Mouse (Mus musculus) heart, adult 18-20 months (tissue): ENCODE data around the gene Gm45785. TPM values are rescaled to one million over a fixed set of nuclear protein-coding genes. Genes with fewer than 3 reads are reported as not detected.

Experiments used
- DNase-seq, 2 experiments: peaks; one replicate each; pipeline ENCODE4 v3.0.0; 2021 to 2022; ENCODE audit warnings: mixed read lengths in 1 of 2
- total RNA-seq, 2 experiments: library from RNA; stranded (reverse); gene quantifications; 2 replicates each; pipeline ENCODE4 v1.2.3; 2021

The Gm45785 gene
- total RNA-seq, 2 experiments from 2014 or later = not detected

DNA sequence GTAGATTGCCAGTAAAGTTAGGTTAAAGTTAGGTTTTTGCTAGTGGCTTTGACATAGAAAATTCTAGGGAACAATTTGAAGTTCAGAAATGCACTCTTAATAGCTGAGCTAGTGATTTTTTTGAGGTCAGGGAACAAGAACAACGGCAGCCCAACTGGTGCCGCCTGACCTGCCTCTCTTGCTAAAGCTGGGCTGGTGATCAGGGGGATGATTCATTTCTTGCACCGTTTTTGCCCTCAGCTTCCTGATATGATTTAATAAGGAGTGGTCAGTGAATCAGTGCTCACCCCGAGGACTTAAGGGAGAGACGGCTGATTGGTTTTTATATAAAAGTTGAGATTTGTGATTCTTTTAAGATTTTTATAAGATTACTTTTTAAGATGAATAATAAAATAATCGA, 24.7 kb downstream of the Gm45785 start:
- DNase-seq = no peak

DNA sequence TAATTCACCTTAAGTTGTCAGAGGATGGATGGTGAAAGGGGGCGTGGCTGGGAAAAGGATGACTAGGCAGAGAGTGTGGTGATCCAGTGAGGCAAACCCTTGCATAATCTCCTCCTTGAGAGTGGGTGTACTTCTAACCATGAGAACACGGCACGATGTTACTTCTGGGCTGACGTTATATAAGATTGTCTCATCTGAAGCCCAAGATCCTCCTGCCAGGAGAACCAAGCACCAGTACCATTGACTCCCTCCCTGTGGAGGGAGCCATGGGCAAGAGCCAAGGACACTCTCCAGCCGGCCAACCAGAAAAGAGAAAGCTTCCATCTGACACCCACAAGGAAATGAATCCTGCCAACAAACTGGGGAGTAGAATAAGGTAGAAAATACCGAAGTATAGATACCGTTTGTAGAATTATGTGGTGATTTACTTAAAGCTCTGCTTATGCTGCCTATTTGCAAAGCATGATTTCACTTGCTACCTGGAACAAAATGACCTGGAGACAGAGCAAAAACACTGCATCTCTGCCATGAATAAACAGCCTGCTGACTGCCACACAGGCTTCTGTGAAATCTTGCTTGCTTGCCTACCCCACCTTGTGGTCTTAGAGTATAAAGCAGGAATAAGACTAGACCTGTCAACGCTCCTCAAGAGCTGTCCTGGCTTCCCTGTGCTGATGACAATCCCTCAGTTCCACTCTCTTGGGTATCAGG, 27.8 kb downstream of the Gm45785 start:
- peak in 1 of 2 experiments; percentile 29 for DNase-seq

- no peak for DNase-seq
Observed at GRCm38 (mm10) chr7:140822731-140823130, 33.4 kb downstream of the Gm45785 start.

GRCm38 (mm10) chr7:140821653-140822329, 34.3 kb downstream of the Gm45785 start, which contains the start of gene Zfp941:
TSS of gene Zfp941 (minus strand) at chr7:140822178.
- peak; percentile 12 to 24 for DNase-seq

- DNase-seq = no peak
Observed at GRCm38 (mm10) chr7:140821305-140821652, 34.9 kb downstream of the Gm45785 start.

DNA sequence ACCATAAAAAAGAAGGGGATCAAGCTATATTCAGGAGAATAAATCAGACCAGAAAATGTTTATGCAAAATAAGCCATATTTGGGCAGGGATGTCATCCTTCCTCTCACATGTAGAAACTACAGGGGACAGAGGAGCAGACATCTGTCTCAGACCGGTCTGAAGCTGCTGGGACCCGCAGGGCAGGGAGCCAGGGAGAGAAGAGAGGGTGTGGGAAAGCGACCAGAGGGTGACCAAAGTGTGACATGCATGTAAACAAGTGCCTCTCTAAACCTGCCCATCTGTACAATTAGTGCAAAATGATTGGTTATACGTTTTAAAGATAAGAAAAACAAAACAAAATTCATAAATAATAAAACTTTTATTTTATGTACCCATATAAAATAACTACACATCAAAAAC, 36.0 kb downstream of the Gm45785 start:
- DNase-seq = no peak

- DNase-seq = no peak
Observed at GRCm38 (mm10) chr7:140812850-140813249, 43.3 kb downstream of the Gm45785 start.

DNA sequence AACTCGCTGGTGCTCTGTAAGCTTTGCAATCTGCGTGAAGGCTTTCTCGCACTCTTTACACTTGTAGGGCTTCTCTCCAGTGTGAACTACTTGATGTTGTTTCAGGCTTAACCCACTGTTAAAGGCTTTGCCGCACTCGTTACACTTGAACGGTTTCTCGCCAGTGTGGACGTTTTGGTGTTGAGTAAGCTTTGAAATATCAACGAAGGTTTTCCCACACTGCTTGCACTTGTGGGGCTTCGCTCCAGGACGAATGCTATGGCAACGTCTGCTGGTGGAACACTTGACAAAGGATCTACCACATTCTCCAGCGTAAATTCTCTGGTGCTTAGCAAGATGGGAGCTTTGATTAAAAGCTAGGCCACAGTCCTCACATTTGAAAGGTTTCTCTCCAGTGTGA, 44.4 kb downstream of the Gm45785 start:
- no peak for DNase-seq

- DNase-seq = no peak
Observed at GRCm38 (mm10) chr7:140810496-140810895, 45.6 kb downstream of the Gm45785 start.

GRCm38 (mm10) chr7:140805704-140806103, 50.4 kb downstream of the Gm45785 start:
- DNase-seq = peak; percentile 24 to 30

- DNase-seq = no peak
Observed at GRCm38 (mm10) chr7:140802629-140803028, 53.5 kb downstream of the Gm45785 start.

DNA sequence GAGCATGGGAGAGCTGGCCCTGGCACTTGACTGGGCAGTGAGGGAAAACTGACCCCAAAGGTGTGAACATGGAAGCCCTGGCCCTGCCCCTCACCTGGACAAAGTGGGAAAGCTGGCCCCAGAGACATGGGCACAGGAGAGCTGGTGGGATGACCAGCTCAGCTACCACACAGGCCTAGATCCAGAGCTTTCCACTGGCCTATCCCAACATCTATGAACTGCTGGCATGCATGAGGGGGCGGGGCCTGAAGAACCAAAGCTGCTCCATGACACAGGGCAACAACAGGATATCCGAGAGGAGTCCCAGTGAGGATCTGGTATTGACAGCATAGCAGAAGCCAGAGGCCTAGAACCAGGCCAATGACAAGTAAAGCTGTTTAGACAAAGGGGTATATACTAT, 57.9 kb downstream of the Gm45785 start:
- DNase-seq = no peak

GRCm38 (mm10) chr7:140797619-140798018, 58.5 kb downstream of the Gm45785 start:
- no peak for DNase-seq

- no peak for DNase-seq
Observed at GRCm38 (mm10) chr7:140793541-140793940, 62.6 kb downstream of the Gm45785 start.

DNA sequence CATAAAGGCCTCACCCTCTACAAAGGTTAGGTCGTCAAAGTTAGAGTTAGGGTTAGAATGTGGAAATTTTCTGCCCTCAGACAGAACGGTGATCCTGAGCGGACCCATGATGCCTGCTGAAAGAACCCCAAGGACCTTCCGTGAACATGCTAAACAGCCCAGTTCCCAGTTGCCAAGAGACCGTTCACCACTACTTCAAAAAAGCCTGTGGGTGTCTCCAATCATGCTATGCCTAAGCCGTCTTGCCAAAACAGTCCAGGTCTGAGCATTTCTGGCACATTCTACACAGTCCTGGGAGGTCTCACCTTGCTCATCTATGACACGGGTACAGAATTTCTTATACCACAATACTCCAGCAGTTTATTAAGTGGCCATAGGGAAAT, 68.1 kb downstream of the Gm45785 start:
- DNase-seq = no peak

- no peak for DNase-seq
Observed at GRCm38 (mm10) chr7:140787406-140788052, 68.6 kb downstream of the Gm45785 start, which contains the start of gene Syce1. TSS of gene Syce1 (minus strand) at chr7:140787852.

- DNase-seq = no peak
Observed at GRCm38 (mm10) chr7:140780548-140780947, 75.6 kb downstream of the Gm45785 start.

Other genes starting within 250 kb of the Gm45785 start
- not detected for gene Olfr61, start 227.4 kb downstream of the Gm45785 start, total RNA-seq
- gene Olfr53, start 209.9 kb downstream of the Gm45785 start, total RNA-seq = not detected
- not detected for gene Olfr539, start 196.4 kb downstream of the Gm45785 start, total RNA-seq
- gene Olfr45, start 174.4 kb downstream of the Gm45785 start, total RNA-seq = not detected
- not detected for gene Olfr541, start 159.1 kb downstream of the Gm45785 start, total RNA-seq
- 10 to 100 TPM in 1 of 2 experiments, 1 to 10 TPM in 1; 6.0 to 49.3 TPM for gene Cyp2e1, start 92.6 kb downstream of the Gm45785 start, total RNA-seq
- not detected for gene Syce1, start 68.5 kb downstream of the Gm45785 start, total RNA-seq
- gene Zfp941, start 34.2 kb downstream of the Gm45785 start, total RNA-seq = under 1 TPM; 0.20 to 0.41 TPM
- gene Urah, start 21.3 kb downstream of the Gm45785 start, total RNA-seq = 1 to 10 TPM in 1 of 2 experiments, under 1 TPM in 1; 0.77 to 2.4 TPM
- gene Scgb1c1, start 10.8 kb downstream of the Gm45785 start, total RNA-seq = 10 to 100 TPM; 30.5 to 32.9 TPM
- gene Odf3, start 8.5 kb downstream of the Gm45785 start, total RNA-seq = not detected
- 10 to 100 TPM; 18.4 to 21.2 TPM for gene Ric8a, start 626 bp upstream of the Gm45785 start, total RNA-seq
- 1 to 10 TPM; 9.2 TPM for gene Bet1l, start 1.2 kb upstream of the Gm45785 start, total RNA-seq
- gene Psmd13, start 25.6 kb upstream of the Gm45785 start, total RNA-seq = 10 to 100 TPM; 76.5 to 84.0 TPM
- 10 to 100 TPM; 61.9 to 69.3 TPM for gene Sirt3, start 26.0 kb upstream of the Gm45785 start, total RNA-seq
- gene Cox8b, start 44.1 kb upstream of the Gm45785 start, total RNA-seq = 1,000 to 10,000 TPM; 3,201 to 3,214 TPM
- gene Nlrp6, start 64.6 kb upstream of the Gm45785 start, total RNA-seq = not detected
- gene Pgghg, start 85.1 kb upstream of the Gm45785 start, total RNA-seq = 1 to 10 TPM; 3.5 to 4.3 TPM
- under 1 TPM in 1 of 2 experiments, not detected in 1; 0.46 TPM for gene Ifitm5, start 94.0 kb upstream of the Gm45785 start, total RNA-seq
- gene Gm45717, start 99.6 kb upstream of the Gm45785 start, total RNA-seq = not detected
- 10 to 100 TPM; 98.8 to 99.4 TPM for gene Ifitm2, start 99.7 kb upstream of the Gm45785 start, total RNA-seq
- gene Ifitm1, start 110.9 kb upstream of the Gm45785 start, total RNA-seq = 1 to 10 TPM; 2.6 to 8.3 TPM
- 100 to 1,000 TPM in 1 of 2 experiments, 10 to 100 TPM in 1; 94.8 to 129 TPM for gene Ifitm3, start 154.4 kb upstream of the Gm45785 start, total RNA-seq
- not detected for gene Ifitm6, start 161.6 kb upstream of the Gm45785 start, total RNA-seq
- gene Gm17387, start 172.8 kb upstream of the Gm45785 start, total RNA-seq = not detected
- gene B4galnt4, start 204.8 kb upstream of the Gm45785 start, total RNA-seq = not detected
- gene Pkp3, start 221.9 kb upstream of the Gm45785 start, total RNA-seq = 1 to 10 TPM in 1 of 2 experiments, under 1 TPM in 1; 0.37 to 1.6 TPM
- 1 to 10 TPM; 4.2 to 4.7 TPM for gene Sigirr, start 244.2 kb upstream of the Gm45785 start, total RNA-seq